Mouse (Mus musculus) small intestine, adult 2 months (tissue): ENCODE measurements around the gene Foxn3.

Experiments
- CTCF ChIP-seq: fragments of 200-500 bp; IDR thresholded peaks from 2 replicates; pipeline ENCODE4 v1.5.1; 2012; ENCODE audit warnings: low read depth, mild to moderate bottlenecking, control low read depth, inconsistent platforms, low read length, moderate library complexity, mixed read lengths; ENCODE audit not compliant: insufficient replicate concordance, insufficient read length; ENCODE audit errors: extremely low read depth
- POLR2A ChIP-seq: fragments of 200-500 bp; IDR thresholded peaks from 2 replicates; pipeline ENCODE4 v1.6.1; 2012; ENCODE audit warnings: low read depth, mild to moderate bottlenecking, control low read depth, inconsistent platforms, low read length, moderate library complexity

DNA sequence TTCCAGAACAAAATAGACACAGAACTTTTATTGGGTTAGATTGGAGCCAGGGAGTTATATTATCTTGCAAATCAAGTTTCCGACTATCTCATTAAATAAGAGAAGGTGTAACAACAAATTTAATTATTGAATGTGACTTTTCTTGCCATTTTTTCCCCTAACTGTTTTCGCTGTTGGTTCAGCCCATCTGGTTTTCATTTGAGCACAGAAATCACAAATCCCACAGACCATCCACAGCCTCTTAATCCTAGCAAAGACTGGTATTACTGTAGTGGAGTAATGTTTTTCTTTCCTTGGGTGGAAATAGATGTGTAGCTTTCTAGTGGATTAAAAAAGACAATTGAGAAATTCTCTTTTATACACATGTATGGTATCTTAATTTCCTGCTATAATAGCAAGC lies 40.0 kb upstream of the Foxn3 start:
- TF ChIP-seq POLR2A (no peak), CTCF (no peak)
